Mouse (Mus musculus) heart, postnatal 4 days (tissue): ENCODE results near the gene Usp43. TPM values are rescaled to one million over a fixed set of nuclear protein-coding genes. Genes with fewer than 3 reads are reported as not detected.
A peak's percentile ranks its signal among the peaks of the same experiment; 100 is the strongest.

Source experiments
- DNase-seq: peaks from one replicate; pipeline ENCODE4 v3.0.0; 2021
- total RNA-seq, 2 experiments: library from RNA; stranded (reverse); gene quantifications; 2 replicates each; pipeline ENCODE4 v1.2.3; 2021

Gene Usp43
- total RNA-seq, result 1 to 10 TPM; 4.6 to 6.1 TPM

GRCm38 (mm10) chr11:67921827-67922754 is at the start of gene Usp43:
Usp43 (minus strand) TSS chr11:67922153.
- DNase-seq, result peak; percentile 79

GRCm38 (mm10) chr11:67967831-67968230 is 45.9 kb upstream of the Usp43 start:
- DNase-seq, result no peak

- DNase-seq, result peak; percentile 98
These were observed 44.2 kb upstream of the Usp43 start, which contains the start of gene Stx8 for GRCm38 (mm10) chr11:67965905-67966878. Stx8 (plus strand) TSS chr11:67966193.

GRCm38 (mm10) chr11:67965242-67965883 is 43.4 kb upstream of the Usp43 start, which contains the start of gene Cfap52:
Cfap52 (minus strand) TSS chr11:67965651.
- peak; percentile 87 for DNase-seq

- no peak for DNase-seq
These were observed 42.2 kb upstream of the Usp43 start for GRCm38 (mm10) chr11:67964110-67964509.

- no peak for DNase-seq
These were observed 32.5 kb upstream of the Usp43 start for GRCm38 (mm10) chr11:67954413-67954812.

GRCm38 (mm10) chr11:67953604-67954003 is 31.7 kb upstream of the Usp43 start:
- no peak for DNase-seq

- DNase-seq, result no peak
These were observed 27.5 kb upstream of the Usp43 start for GRCm38 (mm10) chr11:67949475-67949874.

GRCm38 (mm10) chr11:67948229-67948628 is 26.3 kb upstream of the Usp43 start:
- DNase-seq, result no peak

GRCm38 (mm10) chr11:67932156-67932555 is 10.2 kb upstream of the Usp43 start:
- DNase-seq, result no peak

GRCm38 (mm10) chr11:67926348-67927055 is 4.5 kb upstream of the Usp43 start:
- DNase-seq, result no peak

GRCm38 (mm10) chr11:67925000-67925399 is 3.0 kb upstream of the Usp43 start:
- DNase-seq, result no peak

- no peak for DNase-seq
These were observed 1.8 kb upstream of the Usp43 start for GRCm38 (mm10) chr11:67923720-67924119.

- peak; percentile 80 for DNase-seq
These were observed 787 bp upstream of the Usp43 start for GRCm38 (mm10) chr11:67922755-67923125.

- peak; percentile 64 for DNase-seq
These were observed 694 bp downstream of the Usp43 start for GRCm38 (mm10) chr11:67921091-67921826.

- DNase-seq, result no peak
These were observed 1.6 kb downstream of the Usp43 start for GRCm38 (mm10) chr11:67920226-67920960.

GRCm38 (mm10) chr11:67919593-67919992 is 2.4 kb downstream of the Usp43 start:
- no peak for DNase-seq

- no peak for DNase-seq
These were observed 4.8 kb downstream of the Usp43 start for GRCm38 (mm10) chr11:67917126-67917525.

- no peak for DNase-seq
These were observed 10.9 kb downstream of the Usp43 start for GRCm38 (mm10) chr11:67911074-67911473.

- DNase-seq, result no peak
These were observed 18.2 kb downstream of the Usp43 start for GRCm38 (mm10) chr11:67903756-67904155.
